Mouse (Mus musculus) kidney, postnatal 0 days (tissue): ENCODE results near the gene Rd3. TPM values are rescaled to one million over a fixed set of nuclear protein-coding genes. Genes with fewer than 3 reads are reported as not detected.

ENCODE experiments used
- ATAC-seq: fragments of 200-750 bp; cut with Nextera tagmentation; replicated peaks from 2 replicates; pipeline ENCODE4 v1.8.0; 2017; ENCODE audit warnings: low read depth, moderate number of reproducible peaks, moderate TSS enrichment, moderate library complexity; ENCODE audit not compliant: low FRiP score
- DNase-seq: peaks from one replicate; pipeline ENCODE4 v3.0.0-alpha.2; 2016; ENCODE audit warnings: low spot score
- H3K27ac ChIP-seq: fragments of 300-500 bp; sonication (generic); 2 replicates; pipeline ENCODE4 v1.5.1; 2014; ENCODE audit warnings: mild to moderate bottlenecking
- H3K27me3 ChIP-seq: fragments of 300-500 bp; sonication (generic); 2 replicates; pipeline ENCODE4 v1.6.1; 2014; ENCODE audit warnings: low read length, mixed read lengths; ENCODE audit not compliant: insufficient read depth
- H3K36me3 ChIP-seq: fragments of 300-500 bp; sonication (generic); 2 replicates; pipeline ENCODE4 v1.6.1; 2014; ENCODE audit warnings: low read length, mixed read lengths; ENCODE audit not compliant: insufficient read depth
- H3K4me1 ChIP-seq: fragments of 300-500 bp; sonication (generic); replicated peaks from 2 replicates; pipeline ENCODE4 v1.6.1; 2014; ENCODE audit warnings: antibody characterized with exemption, low read length, mixed read lengths; ENCODE audit not compliant: insufficient read depth
- H3K4me2 ChIP-seq: fragments of 300-500 bp; sonication (generic); 2 replicates; pipeline ENCODE4 v1.6.1; 2014; ENCODE audit warnings: mild to moderate bottlenecking, low read length, moderate library complexity, mixed read lengths
- H3K4me3 ChIP-seq: fragments of 300-500 bp; sonication (generic); replicated peaks from 2 replicates; pipeline ENCODE4 v1.5.1; 2014; ENCODE audit warnings: low read depth, low read length
- H3K9ac ChIP-seq: fragments of 300-500 bp; sonication (generic); 2 replicates; pipeline ENCODE4 v1.6.1; 2014; ENCODE audit warnings: low read depth, low read length
- H3K9me3 ChIP-seq: fragments of 300-500 bp; sonication (generic); replicated peaks from 2 replicates; pipeline ENCODE4 v1.6.1; 2016; ENCODE audit warnings: low read length, inconsistent platforms, mixed read lengths
- CTCF ChIP-seq: IDR thresholded peaks from 2 replicates; pipeline ENCODE4 v1.5.1; 2016; ENCODE audit warnings: antibody characterized with exemption, low read depth, mild to moderate bottlenecking, moderate library complexity
- WGBS: fragments of 180-500 bp; shearing (Covaris S2); extraction: QIAGEN DNeasy Blood & Tissue Kit; methylation state at CpG from one replicate; pipeline ENCODE4 v1.1.7; 2014; 5-methylcytosine and 5-hydroxymethylcytosine counted together
- polyA plus RNA-seq: library from polyadenylated mRNA; unstranded; fragments of >200 nt; fragmentation: Nextera tagmentation; extraction: Ambion mirVana; gene quantifications from 2 replicates; pipeline ENCODE4 v1.2.1, GENCODE M21; 2015

The Rd3 gene
- polyA plus RNA-seq, 1 experiment from 2014 or later: 0.51 TPM

- TF ChIP-seq CTCF: no peak
- WGBS: 75% methylated on average over 8 of the region's 8 CpGs
- no peak for DNase-seq
Measured at GRCm38 (mm10) chr1:191948600-191948999, 28.6 kb upstream of the Rd3 start.

GRCm38 (mm10) chr1:191950611-191951010, 26.6 kb upstream of the Rd3 start:
- H3K27ac ChIP-seq: no peak overlapping the region
- no peak overlapping the region for H3K4me2 ChIP-seq
- 0 out of 2 replicates have a peak, but pooled peaks cover 2% of the 10 kb centered on the region for H3K4me1 ChIP-seq
- H3K4me3 ChIP-seq: no peak overlapping the region
- no peaks in the 10 kb centered on the region for H3K27me3 ChIP-seq
- 60% methylated on average over 2 of the region's 2 CpGs for WGBS
- DNase-seq (no peak), ATAC-seq (no peak)
- H3K9me3 ChIP-seq: no peaks in the 10 kb centered on the region
- no peak overlapping the region for H3K9ac ChIP-seq
- no peak for TF ChIP-seq CTCF
- no peaks in the 10 kb centered on the region for H3K36me3 ChIP-seq

More at GRCm38 (mm10) chr1:191948600-191948999, 28.6 kb upstream of the Rd3 start:
- Histone ChIP-seq H3K9me3 (no peaks in the 10 kb centered on the region), H3K9ac (no peak overlapping the region), H3K4me3 (no peak overlapping the region), H3K4me2 (no peak overlapping the region), H3K27me3 (no peaks in the 10 kb centered on the region), H3K27ac (no peak overlapping the region), H3K4me1 (0 out of 2 replicates have a peak, but pooled peaks cover 2% of the 10 kb centered on the region), H3K36me3 (no peaks in the 10 kb centered on the region)
- ATAC-seq: no peak

- H3K4me2 ChIP-seq: no peak overlapping the region
- no peak overlapping the region for H3K4me3 ChIP-seq
- no peaks in the 10 kb centered on the region for H3K27me3 ChIP-seq
- ATAC-seq (no peak), DNase-seq (no peak)
- no peak overlapping the region for H3K9ac ChIP-seq
- no peak overlapping the region for H3K27ac ChIP-seq
- H3K4me1 ChIP-seq: no peaks in the 10 kb centered on the region
- H3K36me3 ChIP-seq: no peaks in the 10 kb centered on the region
- 93% methylated on average over 11 of the region's 11 CpGs for WGBS
- no peaks in the 10 kb centered on the region for H3K9me3 ChIP-seq
- no peak for TF ChIP-seq CTCF
Measured at GRCm38 (mm10) chr1:191952733-191953335, 24.3 kb upstream of the Rd3 start.

GRCm38 (mm10) chr1:191955101-191955500, 22.1 kb upstream of the Rd3 start:
- Histone ChIP-seq H3K27ac (peak overlapping the region; percentile 89), H3K36me3 (no peaks in the 10 kb centered on the region), H3K4me3 (no peak overlapping the region), H3K27me3 (no peaks in the 10 kb centered on the region), H3K9ac (no peak overlapping the region), H3K4me2 (no peak overlapping the region), H3K9me3 (no peaks in the 10 kb centered on the region), H3K4me1 (no peaks in the 10 kb centered on the region)
- ATAC-seq (no peak), DNase-seq (peak; percentile 59)
- TF ChIP-seq CTCF: no peak
- WGBS: 60% methylated on average over 3 of the region's 3 CpGs

- ATAC-seq: no peak; the same call in 1 of the 2 replicates
- WGBS: 77% methylated on average over 3 of the region's 3 CpGs
- TF ChIP-seq CTCF: no peak
- no peak for DNase-seq
- no peak overlapping the region for H3K4me3 ChIP-seq
- H3K27me3 ChIP-seq: no peaks in the 10 kb centered on the region
- H3K9ac ChIP-seq: no peak overlapping the region
- H3K4me1 ChIP-seq: no peaks in the 10 kb centered on the region
- no peaks in the 10 kb centered on the region for H3K36me3 ChIP-seq
- H3K9me3 ChIP-seq: no peaks in the 10 kb centered on the region
- H3K4me2 ChIP-seq: peak overlapping the region; percentile 7; the same call in 1 of the 2 replicates
- peak overlapping the region; percentile 89 for H3K27ac ChIP-seq
Measured at GRCm38 (mm10) chr1:191956261-191956660, 20.9 kb upstream of the Rd3 start.

GRCm38 (mm10) chr1:191956871-191957270, 20.3 kb upstream of the Rd3 start:
- Histone ChIP-seq H3K27me3 (no peaks in the 10 kb centered on the region), H3K9me3 (no peaks in the 10 kb centered on the region), H3K27ac (peak overlapping the region; percentile 89), H3K9ac (0 out of 2 replicates have a peak overlapping the region, but pooled peaks have one; percentile 31), H3K4me1 (no peaks in the 10 kb centered on the region), H3K4me3 (no peak overlapping the region), H3K4me2 (peak overlapping the region; percentile 7; the same call in 1 of the 2 replicates), H3K36me3 (no peaks in the 10 kb centered on the region)
- DNase-seq (no peak), ATAC-seq (peak; percentile 81)
- no peak for TF ChIP-seq CTCF
- WGBS: 75% methylated on average over 2 of the region's 2 CpGs
